Mouse (Mus musculus): ENCODE measurements around the gene Ccdc33.

- TF ChIP-seq CTCF (IDR thresholded peaks at IDR 0.05; ENCODE audit: borderline replicate concordance, insufficient read depth, low read depth, low read length): no peak
- TF ChIP-seq POLR2A (IDR thresholded peaks at IDR 0.05; ENCODE audit: borderline replicate concordance, insufficient read depth, low read length): no peak
Observed at GRCm38 (mm10) chr9:58035951-58036698, 82.5 kb downstream of the Ccdc33 start.

All from cerebellum, adult 2 months (tissue).